Mouse (Mus musculus) kidney, embryonic 14.5 days (tissue): ENCODE data around the gene Spi1. TPM values are rescaled to one million over a fixed set of nuclear protein-coding genes. Genes with fewer than 3 reads are reported as not detected.
A peak's percentile ranks its signal among the peaks of the same experiment; 100 is the strongest.

Experiments
- ATAC-seq: fragments of 200-750 bp; cut with Nextera tagmentation; 2 replicates; pipeline ENCODE4 v1.8.0; 2017; ENCODE audit warnings: moderate number of reproducible peaks, mild to moderate bottlenecking, moderate TSS enrichment, moderate library complexity; ENCODE audit not compliant: low FRiP score, low TSS enrichment
- H3K27ac ChIP-seq: fragments of 300-500 bp; sonication (generic); 2 replicates; pipeline ENCODE4 v1.5.1; 2014; ENCODE audit warnings: low read depth, mild to moderate bottlenecking, low read length, moderate library complexity, mixed read lengths
- H3K27me3 ChIP-seq: fragments of 300-500 bp; sonication (generic); 2 replicates; pipeline ENCODE4 v1.6.1; 2014; ENCODE audit warnings: mild to moderate bottlenecking, low read length; ENCODE audit not compliant: control insufficient read depth, insufficient read depth
- H3K36me3 ChIP-seq: fragments of 300-500 bp; sonication (generic); 2 replicates; pipeline ENCODE4 v1.6.1; 2014; ENCODE audit warnings: low read length, mixed read lengths; ENCODE audit not compliant: control insufficient read depth, insufficient read depth
- H3K4me1 ChIP-seq: fragments of 300-500 bp; sonication (generic); 2 replicates; pipeline ENCODE4 v1.6.1; 2014; ENCODE audit warnings: low read length, mixed read lengths; ENCODE audit not compliant: control insufficient read depth, insufficient read depth
- H3K4me2 ChIP-seq: fragments of 300-500 bp; sonication (generic); replicated peaks from 2 replicates; pipeline ENCODE4 v1.6.1; 2014; ENCODE audit warnings: low read depth, mild to moderate bottlenecking, low read length
- H3K4me3 ChIP-seq: fragments of 300-500 bp; sonication (generic); 2 replicates; pipeline ENCODE4 v1.5.1; 2014; ENCODE audit warnings: mild to moderate bottlenecking, low read length
- H3K9ac ChIP-seq: fragments of 300-500 bp; sonication (generic); 2 replicates; pipeline ENCODE4 v1.6.1; 2014; ENCODE audit warnings: low read depth, mild to moderate bottlenecking, low read length, moderate library complexity
- H3K9me3 ChIP-seq: fragments of 300-500 bp; sonication (generic); 2 replicates; pipeline ENCODE4 v1.6.1; 2016; ENCODE audit warnings: low read length; ENCODE audit not compliant: control insufficient read depth
- WGBS: fragments of 180-500 bp; shearing (Covaris S2); extraction: QIAGEN DNeasy Blood & Tissue Kit; methylation state at CpG from one replicate; pipeline ENCODE4 v1.1.7; 2014; 5-methylcytosine and 5-hydroxymethylcytosine counted together
- polyA plus RNA-seq: library from polyadenylated mRNA; unstranded; fragments of >200 nt; fragmentation: Nextera tagmentation; extraction: Ambion mirVana; gene quantifications from 2 replicates; pipeline ENCODE4 v1.2.1, GENCODE M21; 2014

The Spi1 gene
- polyA plus RNA-seq, 1 experiment from 2014 or later, result 2.2 TPM

GRCm38 (mm10) chr2:91072092-91072491 lies 10.1 kb upstream of the Spi1 start:
- Histone ChIP-seq H3K9ac (no peak overlapping the region), H3K36me3 (0 out of 2 replicates have a peak, but pooled peaks cover 2% of the 10 kb centered on the region), H3K27ac (no peak overlapping the region), H3K9me3 (no peaks in the 10 kb centered on the region), H3K4me1 (peaks cover 7% of the 10 kb centered on the region; the same call in 1 of the 2 replicates), H3K4me2 (no peak overlapping the region), H3K4me3 (no peak overlapping the region), H3K27me3 (no peaks in the 10 kb centered on the region)
- 27% methylated on average over 1 of the region's 1 CpGs for whole genome bisulfite sequencing
- no peak for ATAC-seq

- Histone ChIP-seq H3K27me3 (no peaks in the 10 kb centered on the region), H3K4me2 (peak overlapping the region; percentile 94), H3K27ac (no peak overlapping the region), H3K36me3 (no peaks in the 10 kb centered on the region), H3K4me3 (peak overlapping the region; percentile 52), H3K9ac (peak overlapping the region; percentile 73), H3K4me1 (peaks cover 11% of the 10 kb centered on the region), H3K9me3 (no peaks in the 10 kb centered on the region)
- WGBS, result 18% methylated on average over 12 of the region's 12 CpGs
- ATAC-seq, result 0 out of 2 replicates have a peak, but pooled peaks have one; percentile 5
These were observed 4.3 kb upstream of the Spi1 start for GRCm38 (mm10) chr2:91077957-91078313.

GRCm38 (mm10) chr2:91078314-91079025 lies 3.7 kb upstream of the Spi1 start:
- Histone ChIP-seq H3K9me3 (no peaks in the 10 kb centered on the region), H3K27ac (no peak overlapping the region), H3K9ac (peak overlapping the region; percentile 73), H3K27me3 (no peaks in the 10 kb centered on the region), H3K36me3 (no peaks in the 10 kb centered on the region), H3K4me3 (peak overlapping the region; percentile 52), H3K4me1 (peaks cover 11% of the 10 kb centered on the region), H3K4me2 (peak overlapping the region; percentile 94)
- under 1% methylated on average over 29 of the region's 36 CpGs for WGBS
- ATAC-seq, result peak; percentile 89

- peak overlapping the region; percentile 94 for H3K4me2 ChIP-seq
- no peaks in the 10 kb centered on the region for H3K27me3 ChIP-seq
- no peaks in the 10 kb centered on the region for H3K36me3 ChIP-seq
- no peak for ATAC-seq
- H3K4me3 ChIP-seq, result peak overlapping the region; percentile 52
- WGBS, result 16% methylated on average over 5 of the region's 5 CpGs
- H3K9ac ChIP-seq, result peak overlapping the region; percentile 73
- no peak overlapping the region for H3K27ac ChIP-seq
- H3K9me3 ChIP-seq, result no peaks in the 10 kb centered on the region
- H3K4me1 ChIP-seq, result peaks cover 11% of the 10 kb centered on the region
These were observed 3.2 kb upstream of the Spi1 start for GRCm38 (mm10) chr2:91079026-91079384.

GRCm38 (mm10) chr2:91080784-91081513 lies 1.2 kb upstream of the Spi1 start:
- Histone ChIP-seq H3K27me3 (no peaks in the 10 kb centered on the region), H3K4me1 (peaks cover 11% of the 10 kb centered on the region), H3K9me3 (no peaks in the 10 kb centered on the region), H3K27ac (no peak overlapping the region), H3K4me2 (no peak overlapping the region), H3K9ac (no peak overlapping the region), H3K4me3 (no peak overlapping the region), H3K36me3 (no peaks in the 10 kb centered on the region)
- 82% methylated on average over 8 of the region's 8 CpGs for WGBS
- no peak for ATAC-seq

- Histone ChIP-seq H3K36me3 (no peaks in the 10 kb centered on the region), H3K4me1 (peaks cover 11% of the 10 kb centered on the region), H3K4me2 (no peak overlapping the region), H3K9ac (no peak overlapping the region), H3K4me3 (no peak overlapping the region), H3K27me3 (no peaks in the 10 kb centered on the region), H3K27ac (no peak overlapping the region), H3K9me3 (no peaks in the 10 kb centered on the region)
- 59% methylated on average over 11 of the region's 11 CpGs for WGBS
- ATAC-seq, result no peak
These were observed 654 bp downstream of the Spi1 start for GRCm38 (mm10) chr2:91082844-91083243.

GRCm38 (mm10) chr2:91083366-91083940 lies 1.3 kb downstream of the Spi1 start:
- Histone ChIP-seq H3K36me3 (no peaks in the 10 kb centered on the region), H3K4me1 (peaks cover 6% of the 10 kb centered on the region; the same call in 1 of the 2 replicates), H3K27me3 (no peaks in the 10 kb centered on the region), H3K9ac (no peak overlapping the region), H3K27ac (no peak overlapping the region), H3K4me3 (no peak overlapping the region), H3K4me2 (no peak overlapping the region), H3K9me3 (no peaks in the 10 kb centered on the region)
- 62% methylated on average over 1 of the region's 1 CpGs for WGBS
- no peak for ATAC-seq

GRCm38 (mm10) chr2:91084179-91084820 lies 2.1 kb downstream of the Spi1 start:
- H3K36me3 ChIP-seq, result no peaks in the 10 kb centered on the region
- H3K9ac ChIP-seq, result no peak overlapping the region
- no peaks in the 10 kb centered on the region for H3K27me3 ChIP-seq
- ATAC-seq, result no peak
- no peak overlapping the region for H3K27ac ChIP-seq
- peaks cover under 1% of the 10 kb centered on the region; the same call in 1 of the 2 replicates for H3K4me1 ChIP-seq
- H3K4me2 ChIP-seq, result no peak overlapping the region
- WGBS, result 74% methylated on average over 15 of the region's 15 CpGs
- no peaks in the 10 kb centered on the region for H3K9me3 ChIP-seq
- no peak overlapping the region for H3K4me3 ChIP-seq
